Mouse (Mus musculus) lung, postnatal 10 days (tissue): ENCODE results near the gene Ctnna3.
A peak's percentile ranks its signal among the peaks of the same experiment; 100 is the strongest.

Experiments
- DNase-seq: peaks from one replicate; pipeline ENCODE4 v3.0.0; 2021

Ctnna3 gene

GRCm38 (mm10) chr10:63541754-63542153, 111.9 kb downstream of the Ctnna3 start:
- DNase-seq: peak; percentile 34

DNA sequence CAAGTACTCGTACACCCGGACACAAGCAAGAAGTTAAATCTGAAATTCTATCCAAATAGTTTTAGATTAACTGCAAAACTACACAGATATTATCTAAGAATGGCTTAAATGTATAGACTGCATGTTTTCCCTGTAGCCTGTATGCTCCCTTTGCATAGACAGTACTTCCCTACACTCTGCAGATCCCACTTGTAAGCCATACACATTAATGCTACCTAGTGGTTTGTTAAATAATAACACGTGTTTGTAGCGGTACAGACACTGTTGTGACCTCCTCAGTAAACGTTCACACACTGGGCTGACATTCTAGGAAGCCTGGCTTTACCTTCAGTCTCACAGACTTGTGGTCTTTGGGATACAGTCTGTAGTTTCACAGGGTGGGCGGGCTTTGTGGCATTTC, 112.6 kb downstream of the Ctnna3 start:
- no peak for DNase-seq

DNA sequence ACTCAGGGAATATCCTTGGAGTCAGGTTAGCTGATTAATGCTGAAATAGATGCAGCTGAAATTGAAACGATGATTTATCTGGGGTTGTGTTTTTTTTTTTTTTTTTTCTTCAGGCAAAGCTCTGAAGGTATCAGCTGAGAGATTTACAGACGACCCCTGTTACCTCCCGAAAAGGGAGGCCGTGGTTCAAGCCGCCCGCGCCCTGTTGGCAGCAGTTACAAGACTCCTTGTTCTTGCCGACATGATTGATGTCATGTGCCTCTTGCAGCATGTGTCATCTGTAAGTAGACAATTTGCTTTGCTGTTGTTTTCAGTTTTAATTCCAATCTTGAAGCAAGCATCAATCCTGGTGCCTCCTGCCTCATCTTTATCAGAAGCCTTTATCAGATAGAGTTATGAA, 136.8 kb downstream of the Ctnna3 start:
- DNase-seq: no peak

DNA sequence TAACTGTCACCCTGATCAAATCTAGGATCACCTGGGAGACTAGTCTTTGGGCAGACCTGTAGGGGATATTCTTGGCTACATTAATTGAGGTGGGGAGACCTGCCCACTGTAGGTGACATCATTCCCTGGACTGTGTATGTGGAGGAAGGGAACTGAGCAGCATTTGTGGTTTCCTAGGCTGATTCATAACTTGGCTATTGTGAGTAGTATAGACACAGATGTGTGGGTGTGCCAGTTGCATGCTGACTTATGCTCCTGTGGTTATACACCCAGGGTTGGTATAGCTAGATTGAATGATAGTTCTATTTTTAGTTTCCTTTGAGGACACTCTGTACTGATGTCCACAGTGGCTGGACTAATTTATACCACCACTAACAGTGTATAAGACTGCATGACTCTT, 141.7 kb downstream of the Ctnna3 start:
- no peak for DNase-seq

DNA sequence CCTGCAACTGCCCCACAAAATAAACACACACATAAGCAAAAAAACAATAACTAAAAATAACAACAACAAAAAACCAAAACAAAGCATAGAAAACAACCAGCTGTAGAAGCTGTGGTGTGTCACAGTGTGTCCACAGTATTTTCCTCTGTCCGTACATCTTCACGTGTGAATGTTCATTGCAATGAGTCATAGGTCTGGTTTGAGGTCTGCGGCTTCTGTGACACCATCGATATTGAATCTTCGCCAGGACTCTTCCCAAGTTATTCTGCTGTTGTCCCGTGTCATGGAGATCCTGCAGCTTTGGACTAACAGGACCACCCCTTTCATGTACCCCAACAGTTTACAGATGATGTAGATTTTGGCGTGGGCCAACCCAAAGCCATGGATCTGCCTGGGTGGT, 143.0 kb downstream of the Ctnna3 start:
- DNase-seq: no peak

GRCm38 (mm10) chr10:63574100-63574609, 144.3 kb downstream of the Ctnna3 start:
- DNase-seq: peak; percentile 31

DNA sequence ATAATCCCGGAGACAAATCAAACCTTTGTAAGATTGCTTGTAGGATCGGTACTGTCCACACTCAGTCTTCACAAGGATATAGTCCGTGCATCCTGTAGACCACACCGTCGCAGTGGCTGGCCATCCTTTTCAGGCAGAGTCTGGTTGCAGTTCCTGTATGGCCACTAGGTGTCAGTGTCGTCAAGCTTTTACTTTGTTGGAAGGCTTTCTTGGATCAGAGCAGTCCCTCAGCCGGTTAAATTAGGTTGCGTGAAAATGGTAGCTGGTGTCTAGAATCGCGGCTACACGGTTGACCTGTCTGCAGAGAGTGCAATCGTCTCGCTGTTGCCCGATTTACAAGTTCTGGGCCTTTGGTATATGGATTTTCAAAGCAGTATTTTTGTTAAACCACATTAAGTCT, 152.7 kb downstream of the Ctnna3 start:
- DNase-seq: peak; percentile 79

DNA sequence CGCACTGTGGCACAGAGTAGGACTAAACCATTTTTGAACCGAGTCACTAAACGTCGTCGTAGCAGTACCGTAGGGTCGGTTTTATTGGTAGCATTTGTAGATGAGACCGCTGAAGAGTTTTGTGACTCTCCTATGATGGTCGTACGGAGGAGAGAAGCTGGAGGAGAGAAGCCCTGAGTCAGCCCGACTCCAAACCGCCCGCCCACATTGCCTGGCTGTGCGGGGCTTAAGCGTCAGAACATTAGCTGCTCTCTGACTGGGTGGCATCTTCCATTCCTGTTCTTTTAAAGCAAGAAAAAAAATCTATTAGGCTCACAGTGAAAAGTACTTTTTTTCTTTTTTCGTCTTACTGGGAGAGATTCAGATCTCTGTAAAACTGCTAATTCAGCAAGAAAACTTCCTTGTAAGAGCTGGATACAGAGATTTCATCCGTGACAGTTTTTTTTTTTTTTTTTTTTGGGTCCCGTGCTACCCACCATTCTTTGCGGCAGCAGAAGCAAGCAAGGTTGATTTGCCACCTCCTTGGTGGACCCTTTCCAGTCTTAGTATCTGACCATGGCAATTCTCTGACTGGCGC, 154.0 kb downstream of the Ctnna3 start:
- no peak for DNase-seq

GRCm38 (mm10) chr10:63599417-63599816, 169.5 kb downstream of the Ctnna3 start:
- no peak for DNase-seq

- no peak for DNase-seq
These were observed 171.3 kb downstream of the Ctnna3 start for GRCm38 (mm10) chr10:63601206-63601605.

GRCm38 (mm10) chr10:63628546-63628945, 198.6 kb downstream of the Ctnna3 start:
- no peak for DNase-seq

DNA sequence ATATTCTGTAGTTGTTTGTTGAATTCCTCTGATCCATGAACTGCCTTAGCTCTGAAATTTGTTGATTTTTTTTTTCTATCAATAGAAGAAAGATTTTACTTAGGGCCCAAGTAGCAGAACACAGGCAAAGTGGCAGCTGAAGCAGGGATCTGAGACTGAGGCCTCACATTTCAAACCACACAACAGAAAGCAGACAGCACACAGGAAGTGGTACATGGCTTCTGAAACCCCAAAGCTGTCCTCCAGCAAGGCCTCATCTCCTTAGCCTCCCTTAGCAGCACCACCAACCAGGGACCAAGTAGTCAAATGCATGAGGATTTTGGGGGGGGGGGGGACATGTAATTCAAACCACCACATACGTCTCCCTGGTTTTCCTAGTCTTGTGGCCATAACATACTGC, 204.0 kb downstream of the Ctnna3 start:
- no peak for DNase-seq

DNA sequence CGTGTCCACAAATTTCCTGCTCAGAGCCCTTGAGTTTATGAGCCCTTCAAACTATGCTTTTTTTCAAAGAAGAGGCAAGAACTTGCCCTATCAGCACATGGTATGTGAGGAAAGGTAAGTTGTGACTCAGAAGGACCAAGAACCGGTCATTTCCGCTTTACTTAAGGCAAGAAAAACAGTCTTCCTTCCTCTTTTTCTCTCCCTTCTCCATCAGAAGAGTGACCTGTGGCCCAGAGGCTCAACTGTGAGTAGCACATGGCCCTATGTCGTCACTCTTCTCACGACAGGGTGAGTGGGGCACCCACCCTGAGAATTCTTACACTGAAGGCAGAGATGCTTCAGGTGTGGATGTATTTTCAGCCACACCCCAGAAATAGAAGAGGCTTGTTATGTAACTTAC, 208.1 kb downstream of the Ctnna3 start:
- DNase-seq: no peak

DNA sequence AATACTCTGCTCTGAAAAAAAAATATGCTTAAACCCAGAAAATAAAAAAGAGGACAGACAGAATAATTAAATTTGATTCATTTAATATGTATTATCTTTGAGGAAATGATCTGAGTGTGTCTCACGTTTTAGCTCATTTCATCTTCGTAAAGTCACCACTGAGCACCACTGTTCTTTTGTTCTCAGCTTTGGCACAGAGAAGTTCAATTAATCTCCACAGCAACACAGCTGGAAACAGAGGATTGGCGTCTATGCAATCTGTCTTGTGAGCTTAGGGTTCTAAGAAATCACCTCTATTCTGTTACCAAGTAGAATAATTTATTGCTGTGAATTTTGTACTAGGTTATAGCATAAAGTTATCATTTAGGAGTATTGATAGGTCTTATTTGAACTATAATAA, 217.4 kb downstream of the Ctnna3 start:
- no peak for DNase-seq

- DNase-seq: no peak
These were observed 220.4 kb downstream of the Ctnna3 start for GRCm38 (mm10) chr10:63650307-63650706.

GRCm38 (mm10) chr10:63652887-63653286, 223.0 kb downstream of the Ctnna3 start:
- DNase-seq: peak; percentile 26

DNA sequence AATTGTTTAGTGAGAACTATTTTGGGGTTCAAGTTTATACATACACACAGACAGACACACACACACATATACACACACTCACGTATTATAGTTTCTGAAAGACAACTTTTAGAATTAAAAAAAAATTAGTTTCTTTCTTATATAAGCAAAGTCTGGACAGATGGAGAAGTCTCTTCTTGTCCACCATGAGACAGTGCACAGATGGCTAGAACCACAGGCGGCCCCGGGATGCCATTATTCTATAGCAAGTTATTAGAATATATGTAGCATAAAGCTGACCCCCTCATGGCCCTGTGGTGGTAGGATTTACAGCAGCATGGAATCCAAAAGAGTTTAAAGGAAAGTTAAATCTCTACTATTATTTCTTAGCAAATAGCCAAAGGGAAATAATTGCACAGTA, 223.7 kb downstream of the Ctnna3 start:
- no peak for DNase-seq

DNA sequence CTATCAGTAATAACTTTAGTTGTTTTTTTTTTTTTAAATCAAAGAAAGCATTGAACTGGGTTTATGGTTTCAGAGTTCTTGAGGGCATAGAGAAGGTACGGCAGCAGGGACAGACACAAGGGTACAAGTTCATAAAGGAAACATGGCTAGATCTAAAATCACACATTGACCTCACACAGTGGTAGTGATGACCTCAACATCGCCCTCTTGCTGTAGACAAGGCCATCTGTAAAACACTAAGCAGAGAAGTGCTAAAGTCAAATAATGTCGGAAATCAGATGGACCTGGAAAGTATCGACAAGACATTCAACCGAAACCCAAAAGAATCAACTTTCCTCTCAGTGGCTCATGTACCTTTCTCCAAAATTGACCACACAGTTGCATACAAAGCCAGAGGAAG, 224.7 kb downstream of the Ctnna3 start:
- no peak for DNase-seq

DNA sequence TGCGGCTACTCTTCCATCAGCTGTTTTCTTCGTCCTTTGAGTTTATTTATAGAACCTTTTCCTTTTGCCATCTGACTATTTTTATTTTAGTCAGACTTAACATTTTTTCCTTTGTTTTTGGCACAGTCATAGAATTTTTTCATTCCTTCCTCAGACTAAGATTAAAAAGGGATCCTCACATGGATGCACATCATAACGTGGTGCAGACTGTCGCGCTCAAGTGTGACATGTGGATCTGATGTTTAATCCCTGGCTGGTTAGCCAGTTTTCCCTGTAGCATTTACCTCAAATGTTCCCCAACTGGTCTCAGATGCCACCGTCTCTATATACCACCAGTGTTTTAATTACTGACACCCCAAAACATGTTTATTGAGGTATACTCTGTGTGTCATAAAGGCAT, 246.4 kb downstream of the Ctnna3 start:
- no peak for DNase-seq

- no peak for DNase-seq
These were observed 259.3 kb downstream of the Ctnna3 start for GRCm38 (mm10) chr10:63689233-63689632.

- no peak for DNase-seq
These were observed 259.8 kb downstream of the Ctnna3 start for GRCm38 (mm10) chr10:63689651-63690050.

GRCm38 (mm10) chr10:63692039-63692438, 262.1 kb downstream of the Ctnna3 start:
- DNase-seq: peak; percentile 19

DNA sequence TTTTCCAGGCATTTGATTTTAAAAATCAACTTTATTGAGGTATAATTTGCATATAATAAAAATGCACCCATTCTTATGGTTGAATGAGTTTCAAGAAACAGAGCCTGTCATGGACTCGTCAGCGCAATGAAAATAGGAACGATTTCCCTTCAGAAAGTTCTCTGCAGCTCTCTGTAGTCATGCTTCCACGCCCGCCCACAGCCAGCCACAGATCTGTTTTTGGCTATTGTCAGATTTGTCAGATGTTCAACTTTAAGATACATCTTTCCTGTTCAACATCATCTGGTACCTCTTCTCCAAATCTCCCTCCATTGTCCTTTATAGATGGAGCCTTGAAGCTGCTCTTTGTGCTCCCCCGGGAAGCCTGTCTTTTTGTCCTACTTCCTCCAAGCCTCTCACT, 280.3 kb downstream of the Ctnna3 start:
- no peak for DNase-seq

DNA sequence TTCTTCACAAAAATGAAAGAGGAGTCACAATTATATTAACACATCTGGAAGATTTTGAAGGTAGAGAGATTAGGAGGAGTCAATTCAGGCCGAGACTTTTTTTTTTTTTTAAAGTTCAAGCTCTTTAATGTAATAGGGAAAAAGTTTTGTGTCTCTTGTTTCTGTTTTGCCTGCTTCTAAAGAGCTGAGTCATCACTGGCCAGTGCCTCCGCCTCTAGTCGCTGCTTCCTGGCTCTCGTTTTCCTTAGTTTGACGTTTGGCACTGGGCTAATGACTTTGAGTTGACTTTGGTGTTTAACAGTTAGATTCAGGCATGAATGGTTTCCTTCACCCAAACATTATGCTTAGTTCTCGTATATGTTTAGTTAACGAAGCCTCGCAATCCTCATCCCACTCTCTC, 282.6 kb downstream of the Ctnna3 start:
- no peak for DNase-seq

DNA sequence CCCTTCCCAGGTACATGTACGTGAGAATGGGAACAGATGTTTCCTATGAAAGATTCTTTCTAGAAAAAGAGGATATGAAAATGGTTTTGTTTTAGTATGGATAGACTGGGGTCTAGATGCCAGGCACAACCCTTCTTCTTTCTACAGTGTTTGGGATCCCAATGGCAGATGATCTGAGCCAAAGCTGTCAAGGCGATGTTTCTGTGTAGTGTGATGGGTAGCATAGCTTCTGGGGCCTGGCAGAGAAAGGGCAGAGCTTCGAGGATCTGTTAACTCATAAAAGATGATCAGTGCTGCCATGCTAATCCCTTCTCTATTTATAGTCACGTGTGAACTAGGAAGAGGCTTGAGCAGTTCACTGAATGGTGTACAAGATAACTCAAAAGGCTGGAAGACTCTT, 284.3 kb downstream of the Ctnna3 start:
- no peak for DNase-seq

DNA sequence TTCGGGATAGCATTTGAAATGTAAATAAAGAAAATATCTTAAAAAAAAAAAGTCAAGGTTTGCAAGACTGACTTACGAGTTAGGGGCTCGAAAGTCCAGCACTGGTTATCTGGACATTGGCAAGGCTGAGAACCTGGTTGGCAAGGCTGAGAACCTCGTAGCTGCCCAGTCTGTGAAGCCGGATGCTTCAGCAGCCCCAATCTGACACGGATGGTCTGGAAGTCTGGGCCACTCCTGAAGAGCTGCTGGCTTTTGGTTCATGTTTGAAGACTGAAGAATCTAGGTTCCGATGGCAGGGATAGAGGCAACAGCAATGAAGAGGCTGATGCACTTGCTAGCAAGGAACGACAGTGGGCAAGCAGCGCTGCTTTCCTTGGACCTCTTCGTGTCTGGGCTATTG, 339.0 kb downstream of the Ctnna3 start:
- DNase-seq: no peak
